Mouse (Mus musculus): Measurements from ENCODE around the gene Midn. TPM values are rescaled to one million over a fixed set of nuclear protein-coding genes. Genes with fewer than 3 reads are reported as not detected.

Midn gene
- total and polyA plus RNA-seq, 3 experiments, result 8.1 to 26.7 TPM; not detected in 1

GRCm38 (mm10) chr10:80159561-80160454 is 11.7 kb downstream of the Midn start (continued):
- TF ChIP-seq JUND (IDR thresholded peaks at IDR 0.05; ENCODE audit: low read depth, low read length) (no peak), SIN3A (IDR thresholded peaks at IDR 0.05; ENCODE audit: low read length) (peak; percentile 86), EP300 (IDR thresholded peaks at IDR 0.05; ENCODE audit: low read depth in 1 of 2, low read length in 2 of 2) (peak in 1 of 2 experiments; percentile 44; a peak in 2 of 4 replicates), MAFK (IDR thresholded peaks at IDR 0.05; ENCODE audit: borderline replicate concordance, low read depth, low read length) (no peak), GATA1 (IDR thresholded peaks at IDR 0.05; ENCODE audit: low read depth, low read length) (no peak; the same call in 1 of the 2 replicates), ZMIZ1 (IDR thresholded peaks at IDR 0.05; ENCODE audit: low read depth, low read length) (no peak), HCFC1 (IDR thresholded peaks at IDR 0.05; ENCODE audit: low read depth, low read length) (peak; percentile 79), TAL1 (IDR thresholded peaks at IDR 0.05; ENCODE audit: low read length) (no peak), CHD1 (IDR thresholded peaks at IDR 0.05; ENCODE audit: low read depth, low read length) (no peak), CHD2 (IDR thresholded peaks at IDR 0.05; ENCODE audit: low read length) (peak; percentile 73), RAD21 (IDR thresholded peaks at IDR 0.05; ENCODE audit: low read depth, low read length) (no peak), RCOR1 (IDR thresholded peaks at IDR 0.05; ENCODE audit: low read depth, low read length) (no peak), MYC (IDR thresholded peaks at IDR 0.05; ENCODE audit: low read depth, low read length) (peak; percentile 96), MAX (IDR thresholded peaks at IDR 0.05; ENCODE audit: low read length) (peak; percentile 92), ELF1 (IDR thresholded peaks at IDR 0.05; ENCODE audit: low read depth, low read length) (peak; percentile 88), SMC3 (IDR thresholded peaks at IDR 0.05; ENCODE audit: low read depth, low read length) (no peak; the same call in 1 of the 2 replicates), USF2 (IDR thresholded peaks at IDR 0.05; ENCODE audit: borderline replicate concordance in 1 of 2, insufficient read depth in 1 of 2, low read depth in 1 of 2, low read length in 2 of 2) (no peak), POLR2AphosphoS5 (IDR thresholded peaks at IDR 0.05; ENCODE audit: borderline replicate concordance, low read depth, low read length) (no peak), TCF12 (IDR thresholded peaks at IDR 0.05; ENCODE audit: low read depth, low read length) (0 out of 2 replicates have a peak, but pooled peaks have one; percentile 41), CTCF (IDR thresholded peaks at IDR 0.05 in 2 of 3, conservative IDR thresholded peaks at IDR 0.05 in 1 of 3; ENCODE audit: control insufficient read depth in 1 of 3, insufficient read depth in 1 of 3, low read depth in 2 of 3, low read length in 3 of 3, poor library complexity in 1 of 3, severe bottlenecking in 1 of 3) (no peak)

Data from MEL (cell line).